Mouse (Mus musculus) heart, embryonic 14.5 days (tissue): ENCODE results near the gene Neurod1. TPM values are rescaled to one million over a fixed set of nuclear protein-coding genes. Genes with fewer than 3 reads are reported as not detected.
A peak's percentile ranks its signal among the peaks of the same experiment; 100 is the strongest.

Experiments
- ATAC-seq: fragments of 200-750 bp; cut with Nextera tagmentation; 2 replicates; pipeline ENCODE4 v1.8.0; 2017; ENCODE audit warnings: low read depth, moderate TSS enrichment; ENCODE audit not compliant: insufficient number of reproducible peaks, insufficient read depth, low FRiP score
- H3K27ac ChIP-seq, 2 experiments: fragments of 200-500 bp in 1 of 2; fragments of 300-500 bp in 1 of 2; sonication (generic) in 1 of 2; replicated peaks in 1 of 2; 2 replicates each; pipeline ENCODE4 v1.5.1; 2012 to 2014; ENCODE audit warnings: low read depth in 2 of 2, low read length in 2 of 2, control low read depth in 1 of 2, mild to moderate bottlenecking in 1 of 2, mixed read lengths in 1 of 2; ENCODE audit not compliant: control insufficient read depth in 1 of 2, insufficient read depth in 1 of 2
- H3K27me3 ChIP-seq: fragments of 300-500 bp; sonication (generic); 2 replicates; pipeline ENCODE4 v1.6.1; 2014; ENCODE audit warnings: mild to moderate bottlenecking, low read length, control low read depth; ENCODE audit not compliant: control insufficient read depth, insufficient read depth
- H3K36me3 ChIP-seq: fragments of 300-500 bp; sonication (generic); 2 replicates; pipeline ENCODE4 v1.6.1; 2014; ENCODE audit warnings: mild to moderate bottlenecking, control low read depth, low read length, mixed read lengths; ENCODE audit not compliant: control insufficient read depth, insufficient read depth
- H3K4me1 ChIP-seq, 2 experiments: fragments of 200-500 bp in 1 of 2; fragments of 300-500 bp in 1 of 2; sonication (generic) in 1 of 2; 2 replicates each; pipeline ENCODE4 v1.6.1; 2012 to 2014; ENCODE audit warnings: low read length in 2 of 2, control low read depth in 1 of 2, mixed read lengths in 1 of 2; ENCODE audit not compliant: control insufficient read depth in 2 of 2, insufficient read depth in 2 of 2
- H3K4me2 ChIP-seq: fragments of 300-500 bp; sonication (generic); 2 replicates; pipeline ENCODE4 v1.6.1; 2014; ENCODE audit warnings: mild to moderate bottlenecking, low read length
- H3K4me3 ChIP-seq, 2 experiments: fragments of 200-500 bp in 1 of 2; fragments of 300-500 bp in 1 of 2; sonication (generic) in 1 of 2; 2 replicates each; pipeline ENCODE4 v1.5.1; 2012 to 2014; ENCODE audit warnings: low read length in 2 of 2, mild to moderate bottlenecking in 2 of 2, control low read depth in 1 of 2, low read depth in 1 of 2, moderate library complexity in 1 of 2; ENCODE audit not compliant: control insufficient read depth in 1 of 2, insufficient read depth in 1 of 2
- H3K9ac ChIP-seq: fragments of 300-500 bp; sonication (generic); 2 replicates; pipeline ENCODE4 v1.6.1; 2014; ENCODE audit warnings: mild to moderate bottlenecking, low read length
- H3K9me3 ChIP-seq: fragments of 300-500 bp; sonication (generic); 2 replicates; pipeline ENCODE4 v1.6.1; 2016; ENCODE audit warnings: low read length, control low read depth; ENCODE audit not compliant: control insufficient read depth
- WGBS: fragments of 180-500 bp; shearing (Covaris S2); extraction: QIAGEN DNeasy Blood & Tissue Kit; methylation state at CpG from one replicate; pipeline ENCODE4 v1.1.7; 2014; 5-methylcytosine and 5-hydroxymethylcytosine counted together
- polyA plus RNA-seq: library from polyadenylated mRNA; unstranded; fragments of >200 nt; fragmentation: Nextera tagmentation; extraction: Ambion mirVana; gene quantifications from 2 replicates; pipeline ENCODE4 v1.2.1, GENCODE M21; 2014

Neurod1 gene
- not detected in 2 replicates for polyA plus RNA-seq

- peaks cover 80% of the 10 kb centered on the region for H3K27me3 ChIP-seq
- H3K9me3 ChIP-seq = no peaks in the 10 kb centered on the region
- H3K4me1 ChIP-seq = peaks cover 3 to 6% of the 10 kb centered on the region in 2 experiments; a peak in 2 of 4 replicates
- no peak within 1 kb of the TSS for H3K9ac ChIP-seq
- H3K4me3 ChIP-seq = peak within 1 kb of the TSS in 1 of 2 experiments; percentile 29; a peak in 2 of 4 replicates
- no peaks in the 10 kb centered on the region for H3K36me3 ChIP-seq
- WGBS = 1% methylated on average over 42 of the region's 42 CpGs
- ATAC-seq = peak; percentile 26; the same call in 1 of the 2 replicates
- peak within 1 kb of the TSS; percentile 61 for H3K4me2 ChIP-seq
- no peak within 1 kb of the TSS for H3K27ac ChIP-seq
These were observed at the start of gene Neurod1, which contains the start of gene Cerkl for GRCm38 (mm10) chr2:79456575-79457349. TSS of gene Neurod1 (minus strand) at chr2:79456751. TSS of gene Cerkl (minus strand) at chr2:79456785.

GRCm38 (mm10) chr2:79498990-79499755 lies 42.6 kb upstream of the Neurod1 start:
- no peak overlapping the region for H3K9ac ChIP-seq
- no peak overlapping the region for H3K27ac ChIP-seq
- H3K36me3 ChIP-seq = no peaks in the 10 kb centered on the region
- 25% methylated on average over 10 of the region's 10 CpGs for WGBS
- no peaks in the 10 kb centered on the region for H3K4me1 ChIP-seq
- H3K4me2 ChIP-seq = no peak overlapping the region
- H3K27me3 ChIP-seq = no peaks in the 10 kb centered on the region
- H3K4me3 ChIP-seq = no peak overlapping the region
- ATAC-seq = no peak
- H3K9me3 ChIP-seq = 0 out of 2 replicates have a peak, but pooled peaks cover 2% of the 10 kb centered on the region

GRCm38 (mm10) chr2:79485127-79485526 lies 28.6 kb upstream of the Neurod1 start:
- Histone ChIP-seq H3K27me3 (no peaks in the 10 kb centered on the region), H3K9ac (no peak overlapping the region), H3K9me3 (no peaks in the 10 kb centered on the region), H3K4me3 (no peak overlapping the region), H3K4me1 (no peaks in the 10 kb centered on the region), H3K4me2 (no peak overlapping the region), H3K36me3 (no peaks in the 10 kb centered on the region), H3K27ac (no peak overlapping the region)
- 73% methylated on average over 3 of the region's 3 CpGs for WGBS
- no peak for ATAC-seq

GRCm38 (mm10) chr2:79482511-79482910 lies 26.0 kb upstream of the Neurod1 start:
- no peak overlapping the region for H3K27ac ChIP-seq
- no peak overlapping the region for H3K9ac ChIP-seq
- no peak for ATAC-seq
- H3K4me1 ChIP-seq = no peaks in the 10 kb centered on the region
- no peaks in the 10 kb centered on the region for H3K9me3 ChIP-seq
- no peak overlapping the region for H3K4me2 ChIP-seq
- 85% methylated on average over 2 of the region's 2 CpGs for WGBS
- no peak overlapping the region for H3K4me3 ChIP-seq
- no peaks in the 10 kb centered on the region for H3K36me3 ChIP-seq
- no peaks in the 10 kb centered on the region for H3K27me3 ChIP-seq

- no peak overlapping the region for H3K9ac ChIP-seq
- no peaks in the 10 kb centered on the region for H3K9me3 ChIP-seq
- no peak for ATAC-seq
- H3K4me1 ChIP-seq = no peaks in the 10 kb centered on the region
- H3K27me3 ChIP-seq = peaks cover 42% of the 10 kb centered on the region
- WGBS = 75% methylated on average over 4 of the region's 4 CpGs
- no peak overlapping the region for H3K4me2 ChIP-seq
- H3K36me3 ChIP-seq = no peaks in the 10 kb centered on the region
- no peak overlapping the region for H3K4me3 ChIP-seq
- H3K27ac ChIP-seq = no peak overlapping the region
These were observed 5.9 kb upstream of the Neurod1 start for GRCm38 (mm10) chr2:79462411-79462810.

GRCm38 (mm10) chr2:79461861-79462260 lies 5.3 kb upstream of the Neurod1 start:
- Histone ChIP-seq H3K4me2 (no peak overlapping the region), H3K9me3 (no peaks in the 10 kb centered on the region), H3K9ac (no peak overlapping the region), H3K4me1 (0 out of 4 replicates have a peak, but pooled peaks cover 0 to 2% of the 10 kb centered on the region in 2 experiments), H3K36me3 (no peaks in the 10 kb centered on the region), H3K27me3 (peaks cover 47% of the 10 kb centered on the region), H3K4me3 (no peak overlapping the region), H3K27ac (no peak overlapping the region)
- 73% methylated on average over 2 of the region's 2 CpGs for WGBS
- no peak for ATAC-seq

- Histone ChIP-seq H3K27me3 (peaks cover 60% of the 10 kb centered on the region), H3K4me3 (no peak overlapping the region), H3K4me2 (no peak overlapping the region), H3K9ac (no peak overlapping the region), H3K4me1 (0 out of 4 replicates have a peak, but pooled peaks cover 0 to 6% of the 10 kb centered on the region in 2 experiments), H3K27ac (no peak overlapping the region), H3K36me3 (no peaks in the 10 kb centered on the region), H3K9me3 (no peaks in the 10 kb centered on the region)
- 2% methylated on average over 2 of the region's 2 CpGs for WGBS
- no peak for ATAC-seq
These were observed 4.0 kb upstream of the Neurod1 start for GRCm38 (mm10) chr2:79460586-79460985.
